Mouse (Mus musculus) thymus, postnatal 0 days (tissue): ENCODE data around the gene Ccdc32. TPM values are rescaled to one million over a fixed set of nuclear protein-coding genes. Genes with fewer than 3 reads are reported as not detected.

Experiments used
- polyA plus RNA-seq: library from polyadenylated mRNA; unstranded; fragments of >200 nt; fragmentation: Nextera tagmentation; extraction: Ambion mirVana; gene quantifications from 2 replicates; pipeline ENCODE4 v1.2.1, GENCODE M21; 2015

Ccdc32 gene
- polyA plus RNA-seq, 1 experiment from 2014 or later, result 20.5 TPM

Other genes with a start within 250 kb of the Ccdc32 start
- 0.07 and 0.09 TPM in 2 replicates for gene Disp2, start 249.7 kb downstream of the Ccdc32 start, polyA plus RNA-seq
- 96.2 and 103 TPM in 2 replicates for gene Knstrn, start 215.4 kb downstream of the Ccdc32 start, polyA plus RNA-seq
- 33.7 and 47.5 TPM in 2 replicates for gene Ivd, start 167.4 kb downstream of the Ccdc32 start, polyA plus RNA-seq
- gene Bahd1, start 129.0 kb downstream of the Ccdc32 start, polyA plus RNA-seq, result 10.5 and 10.9 TPM in 2 replicates
- gene Chst14, start 102.9 kb downstream of the Ccdc32 start, polyA plus RNA-seq, result 6.6 and 7.7 TPM in 2 replicates
- 4.0 and 5.4 TPM in 2 replicates for gene Rpusd2, start 5.4 kb upstream of the Ccdc32 start, polyA plus RNA-seq
- gene Knl1, start 17.7 kb upstream of the Ccdc32 start, polyA plus RNA-seq, result 79.5 and 108 TPM in 2 replicates
- gene Rad51, start 83.4 kb upstream of the Ccdc32 start, polyA plus RNA-seq, result 49.3 and 49.7 TPM in 2 replicates
- gene Rmdn3, start 127.6 kb upstream of the Ccdc32 start, polyA plus RNA-seq, result 32.9 and 33.5 TPM in 2 replicates
- gene Gchfr, start 138.4 kb upstream of the Ccdc32 start, polyA plus RNA-seq, result 1.5 and 1.6 TPM in 2 replicates
- gene Gm14137, start 145.1 kb upstream of the Ccdc32 start, polyA plus RNA-seq, result 0.37 and 0.44 TPM in 2 replicates
- gene Zfyve19, start 179.2 kb upstream of the Ccdc32 start, polyA plus RNA-seq, result 43.9 and 49.5 TPM in 2 replicates
- gene Dnajc17, start 179.4 kb upstream of the Ccdc32 start, polyA plus RNA-seq, result 20.1 and 25.8 TPM in 2 replicates
- 0.17 and 1.1 TPM in 2 replicates for gene Ppp1r14d, start 200.5 kb upstream of the Ccdc32 start, polyA plus RNA-seq
- gene Spint1, start 208.0 kb upstream of the Ccdc32 start, polyA plus RNA-seq, result 21.7 and 23.6 TPM in 2 replicates
- gene Rhov, start 241.9 kb upstream of the Ccdc32 start, polyA plus RNA-seq, result 3.9 and 4.2 TPM in 2 replicates